Mouse (Mus musculus) heart, adult 9 months (tissue): ENCODE results near the gene Olfr3.

Experiments
- DNase-seq, 2 experiments: peaks; one replicate each; pipeline ENCODE4 v3.0.0; 2022; ENCODE audit warnings: low spot score in 2 of 2

Gene Olfr3

DNA sequence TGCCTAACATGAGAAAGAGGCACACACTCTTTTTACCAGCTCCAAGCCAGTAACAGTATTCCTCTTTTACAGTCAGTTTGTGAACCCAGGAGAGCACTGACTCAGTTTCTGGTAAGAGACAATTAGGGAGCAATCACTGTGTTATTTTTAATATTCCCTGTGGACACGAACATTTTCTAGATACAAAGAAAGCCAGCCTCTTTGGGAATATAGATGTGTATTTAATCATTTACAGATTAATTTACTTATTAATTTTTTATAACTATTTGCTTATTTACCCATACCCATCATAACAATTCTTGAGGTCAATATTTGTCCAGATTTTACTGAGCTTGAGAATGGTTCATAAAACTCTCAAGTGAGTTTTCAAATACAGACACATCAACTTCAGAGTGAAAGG is at the start of gene Olfr3:
Olfr3 (minus strand) TSS at position 101 of the 400 bp plus-strand sequence.
- DNase-seq = no peak

DNA sequence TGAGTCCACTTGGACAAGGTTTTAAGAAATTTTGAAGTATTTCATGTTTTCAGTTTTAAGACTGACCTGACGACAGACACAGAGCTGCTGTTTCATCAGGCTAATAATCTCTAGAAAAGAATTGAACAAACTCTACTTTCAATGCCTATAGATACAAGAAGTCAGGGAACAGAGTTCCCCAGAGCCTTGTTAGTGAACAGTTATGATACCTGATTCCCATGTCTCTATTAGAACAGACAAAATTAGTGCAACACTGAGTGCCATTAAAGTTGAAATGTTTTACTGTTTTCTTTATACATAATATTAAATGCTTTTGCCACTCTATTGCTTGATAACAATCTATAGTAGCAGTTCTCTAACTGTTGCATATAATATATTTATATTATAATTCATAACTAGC is 45.7 kb upstream of the Olfr3 start, which contains the start of gene Olfr351:
Olfr351 (minus strand) TSS at position 101 of the 400 bp plus-strand sequence.
- DNase-seq = no peak

DNA sequence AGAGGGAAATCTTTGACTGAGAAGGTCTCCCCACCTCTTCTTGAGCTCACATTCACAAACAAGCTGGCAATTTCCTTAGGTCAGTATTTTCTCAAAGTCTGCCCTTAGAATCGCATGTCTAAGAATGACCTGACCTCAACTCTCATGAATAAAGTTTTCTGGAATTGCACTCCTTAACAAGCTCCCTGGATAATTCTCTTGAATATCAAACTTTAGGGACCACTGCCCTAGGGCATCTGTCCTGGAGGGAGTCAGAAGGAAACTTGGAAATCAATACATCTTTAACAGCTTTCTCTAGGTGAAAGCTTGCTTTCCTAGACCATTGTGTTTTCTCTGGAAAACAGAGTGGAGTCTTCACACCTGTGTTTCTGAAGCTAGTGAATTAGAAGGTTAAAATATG is 29.2 kb upstream of the Olfr3 start, which contains the start of gene Olfr350:
Olfr350 (plus strand) TSS at position 301 of the 400 bp plus-strand sequence.
- no peak for DNase-seq

DNA sequence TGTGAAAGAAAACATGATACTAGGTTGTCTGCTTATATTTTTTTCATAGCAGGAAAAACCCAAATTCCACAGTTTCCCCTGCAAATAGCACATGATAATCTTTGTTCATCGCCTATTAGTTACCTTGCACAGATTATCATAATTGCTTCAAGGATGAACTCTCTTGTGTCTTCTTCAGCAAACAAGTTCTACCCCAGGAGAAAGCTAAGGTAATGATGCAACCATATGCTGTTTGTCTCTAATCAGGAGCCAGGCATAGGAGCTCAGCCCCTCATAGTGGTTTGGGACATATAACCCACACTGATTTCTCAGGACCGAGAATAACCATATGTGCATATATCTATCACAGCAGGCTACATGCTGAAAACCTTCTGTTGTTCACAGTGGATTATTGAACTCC is 26.6 kb downstream of the Olfr3 start, which contains the start of gene Olfr50:
Olfr50 (plus strand) TSS at position 301 of the 400 bp plus-strand sequence.
- DNase-seq = no peak

DNA sequence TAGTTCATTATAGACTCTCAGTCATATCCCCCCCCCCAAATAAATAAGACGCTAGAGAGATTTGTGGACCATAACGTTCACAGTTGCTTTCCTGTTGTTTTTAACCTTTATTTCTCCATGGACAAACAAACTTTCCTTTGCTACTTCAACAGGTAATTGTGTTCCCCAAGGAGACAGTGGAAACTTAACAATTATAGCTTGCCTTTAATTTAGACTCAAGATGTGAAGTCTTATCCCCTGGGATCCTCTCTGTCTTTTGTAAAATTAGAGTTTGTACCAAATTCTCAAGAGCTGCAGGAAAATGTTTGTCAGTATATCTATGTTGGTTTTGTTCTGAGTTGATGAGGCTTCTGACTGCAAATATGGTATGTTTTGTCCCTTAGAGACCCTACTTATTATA is 32.9 kb downstream of the Olfr3 start, which contains the start of gene Olfr348:
Olfr348 (plus strand) TSS at position 301 of the 400 bp plus-strand sequence.
- DNase-seq = no peak
